In the genomic region with DNA sequence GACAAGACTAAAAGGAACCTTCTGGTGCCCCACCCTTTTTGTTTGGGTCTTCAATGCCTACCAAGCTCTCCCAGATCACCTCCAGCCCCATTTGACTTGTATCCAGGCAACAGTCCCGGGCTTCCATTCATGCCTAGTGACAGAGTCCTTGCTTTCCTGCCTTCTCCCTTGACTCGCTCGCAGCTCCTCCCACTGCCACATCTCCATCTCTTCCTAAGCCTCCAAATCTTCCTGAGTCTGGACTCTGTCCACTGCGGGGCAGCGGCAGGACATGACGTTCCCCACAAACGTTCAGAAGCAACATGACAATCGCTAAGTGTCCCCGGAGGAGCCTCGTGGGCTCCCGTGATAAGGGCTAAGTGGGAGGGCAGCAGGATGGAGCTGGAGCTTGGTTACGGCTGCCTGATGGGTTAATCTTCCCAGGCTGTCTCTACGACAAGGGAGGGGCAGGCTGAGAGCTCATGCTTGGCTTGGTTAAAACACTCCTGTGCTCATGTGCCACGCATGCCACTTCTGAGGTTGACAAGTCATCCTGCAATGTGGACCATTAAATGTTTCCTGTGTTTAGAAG, we compare ENCODE assay signal across 8 mouse cellular contexts. TPM values are rescaled to one million over a fixed set of nuclear protein-coding genes. Genes with fewer than 3 reads are reported as not detected.
DNase-seq lines count a peak whose midpoint lies in the region; ATAC-seq lines count a peak whose summit lies in the region.

No protein-coding gene starts in this region.

- 0 out of 2 replicates have a peak overlapping the region, but pooled peaks have one; percentile 5 for H3K4me3 ChIP-seq in embryonic facial prominence, embryonic 10.5 days
- peak overlapping the region; percentile 14; the same call in 1 of the 2 replicates for H3K4me3 ChIP-seq in hindbrain, embryonic 13.5 days
- H3K4me3 ChIP-seq in midbrain, embryonic 12.5 days: 0 out of 2 replicates have a peak overlapping the region, but pooled peaks have one; percentile 9

- H3K4me1 ChIP-seq in embryonic facial prominence, embryonic 10.5 days: peaks cover 29% of the 10 kb centered on the region
- peaks cover 26% of the 10 kb centered on the region for H3K4me1 ChIP-seq in hindbrain, embryonic 13.5 days (replicated peaks)
- H3K4me1 ChIP-seq in midbrain, embryonic 12.5 days: peaks cover 15% of the 10 kb centered on the region

- intact Hi-C loops in heart, postnatal 14 days (cut with DNase I): no loop called here

- H3K27me3 ChIP-seq in embryonic facial prominence, embryonic 10.5 days (replicated peaks; ENCODE audit: low read depth, poor library complexity, severe bottlenecking): no peaks in the 10 kb centered on the region
- H3K27me3 ChIP-seq in hindbrain, embryonic 13.5 days: no peaks in the 10 kb centered on the region
- no peaks in the 10 kb centered on the region for H3K27me3 ChIP-seq in midbrain, embryonic 12.5 days

- H3K36me3 ChIP-seq in embryonic facial prominence, embryonic 10.5 days (replicated peaks): peaks cover 49% of the 10 kb centered on the region
- H3K36me3 ChIP-seq in hindbrain, embryonic 13.5 days: peaks cover 6% of the 10 kb centered on the region; the same call in 1 of the 2 replicates
- peaks cover 26% of the 10 kb centered on the region for H3K36me3 ChIP-seq in midbrain, embryonic 12.5 days

- peak overlapping the region; percentile 51; the same call in 1 of the 2 replicates for H3K9ac ChIP-seq in hindbrain, embryonic 13.5 days
- no peak overlapping the region for H3K9ac ChIP-seq in midbrain, embryonic 12.5 days (replicated peaks)

- DNase-seq in heart, adult 11 months: peak; percentile 94
- no peak for DNase-seq in heart, postnatal 14 days
- DNase-seq in embryonic facial prominence, embryonic 10.5 days (ENCODE audit: low spot score): no peak
- no peak for DNase-seq in frontal cortex, postnatal 10 days (ENCODE audit: low spot score in 2 of 2)
- DNase-seq in kidney, postnatal 4 days: no peak
- no peak for DNase-seq in spleen, postnatal 4 days (ENCODE audit: low spot score in 2 of 2)

- H3K27ac ChIP-seq in embryonic facial prominence, embryonic 10.5 days (replicated peaks): no peak overlapping the region
- peak overlapping the region; percentile 67 for H3K27ac ChIP-seq in hindbrain, embryonic 13.5 days
- H3K27ac ChIP-seq in midbrain, embryonic 12.5 days (replicated peaks): 0 out of 2 replicates have a peak overlapping the region, but pooled peaks have one; percentile 3

- H3K9me3 ChIP-seq in embryonic facial prominence, embryonic 10.5 days: no peaks in the 10 kb centered on the region
- no peaks in the 10 kb centered on the region for H3K9me3 ChIP-seq in hindbrain, embryonic 13.5 days
- no peaks in the 10 kb centered on the region for H3K9me3 ChIP-seq in midbrain, embryonic 12.5 days

- 47% methylated on average over 14 of the region's 14 CpGs for WGBS in embryonic facial prominence, embryonic 10.5 days
- 20% methylated on average over 14 of the region's 14 CpGs for WGBS in hindbrain, embryonic 13.5 days
- 22% methylated on average over 14 of the region's 14 CpGs for WGBS in midbrain, embryonic 12.5 days

- peak overlapping the region; percentile 42 for H3K4me2 ChIP-seq in hindbrain, embryonic 13.5 days
- peak overlapping the region; percentile 36 for H3K4me2 ChIP-seq in midbrain, embryonic 12.5 days (replicated peaks)

- ATAC-seq in hindbrain, embryonic 13.5 days (ENCODE audit: low FRiP score): peak; percentile 53
- ATAC-seq in midbrain, embryonic 12.5 days (ENCODE audit: low FRiP score, low read depth): no peak

RNA-seq across cellular contexts. Expression of a gene that starts 13.3 kb away (rescaled TPM):
- total RNA-seq in heart, postnatal 14 days (2021): 10 to 100 TPM in 1 of 2 experiments, 1 to 10 TPM in 1; 9.9 to 12.0 TPM
- 1.5 and 2.2 TPM in 2 replicates for polyA plus RNA-seq in embryonic facial prominence, embryonic 10.5 days (2016; fragmentation: Nextera tagmentation; extraction: Ambion mirVana)
- 11.5 and 12.4 TPM in 2 replicates for polyA plus RNA-seq in hindbrain, embryonic 13.5 days (2015; fragmentation: Nextera tagmentation; extraction: Ambion mirVana)
- polyA plus RNA-seq in midbrain, embryonic 12.5 days (2016; fragmentation: Nextera tagmentation; extraction: Ambion mirVana): 3.6 and 3.8 TPM in 2 replicates

RNA-seq across cellular contexts. Expression of a gene that starts 25.1 kb away (rescaled TPM):
- 100 to 1,000 TPM; 101 TPM for total RNA-seq in heart, postnatal 14 days (2021)
- 231 and 251 TPM in 2 replicates for polyA plus RNA-seq in embryonic facial prominence, embryonic 10.5 days (2016; fragmentation: Nextera tagmentation; extraction: Ambion mirVana)
- 128 and 137 TPM in 2 replicates for polyA plus RNA-seq in hindbrain, embryonic 13.5 days (2015; fragmentation: Nextera tagmentation; extraction: Ambion mirVana)
- 171 and 185 TPM in 2 replicates for polyA plus RNA-seq in midbrain, embryonic 12.5 days (2016; fragmentation: Nextera tagmentation; extraction: Ambion mirVana)

RNA-seq across cellular contexts. Expression of a gene that starts 26.1 kb away (rescaled TPM):
- 10 to 100 TPM; 12.3 to 14.2 TPM for total RNA-seq in heart, postnatal 14 days (2021)
- 119 and 120 TPM in 2 replicates for polyA plus RNA-seq in embryonic facial prominence, embryonic 10.5 days (2016; fragmentation: Nextera tagmentation; extraction: Ambion mirVana)
- polyA plus RNA-seq in hindbrain, embryonic 13.5 days (2015; fragmentation: Nextera tagmentation; extraction: Ambion mirVana): 22.6 and 24.2 TPM in 2 replicates
- 57.4 and 59.6 TPM in 2 replicates for polyA plus RNA-seq in midbrain, embryonic 12.5 days (2016; fragmentation: Nextera tagmentation; extraction: Ambion mirVana)

RNA-seq across cellular contexts. Expression of a gene that starts 44.0 kb away (rescaled TPM):
- total RNA-seq in heart, postnatal 14 days (2021): under 1 TPM; 0.79 to 0.93 TPM
- 6.8 and 7.4 TPM in 2 replicates for polyA plus RNA-seq in embryonic facial prominence, embryonic 10.5 days (2016; fragmentation: Nextera tagmentation; extraction: Ambion mirVana)
- polyA plus RNA-seq in hindbrain, embryonic 13.5 days (2015; fragmentation: Nextera tagmentation; extraction: Ambion mirVana): 15.2 and 15.9 TPM in 2 replicates
- polyA plus RNA-seq in midbrain, embryonic 12.5 days (2016; fragmentation: Nextera tagmentation; extraction: Ambion mirVana): 11.1 and 11.4 TPM in 2 replicates

RNA-seq across cellular contexts. Expression of a gene that starts 48.0 kb away (rescaled TPM):
- total RNA-seq in heart, postnatal 14 days (2021): not detected
- not detected in 2 replicates for polyA plus RNA-seq in embryonic facial prominence, embryonic 10.5 days (2016; fragmentation: Nextera tagmentation; extraction: Ambion mirVana)
- not detected in 2 replicates for polyA plus RNA-seq in hindbrain, embryonic 13.5 days (2015; fragmentation: Nextera tagmentation; extraction: Ambion mirVana)
- polyA plus RNA-seq in midbrain, embryonic 12.5 days (2016; fragmentation: Nextera tagmentation; extraction: Ambion mirVana): not detected in 2 replicates
